Mouse (Mus musculus) urinary bladder, adult 2 months (tissue): ENCODE measurements around the gene Arcn1. TPM values are rescaled to one million over a fixed set of nuclear protein-coding genes. Genes with fewer than 3 reads are reported as not detected.

Experiments used
- DNase-seq: peaks from one replicate; pipeline ENCODE4 v3.0.0; 2022; ENCODE audit warnings: low spot score
- polyA plus RNA-seq: library from polyadenylated mRNA; depleted of rRNA; stranded (reverse); fragments of >200 nt; gene quantifications from 2 replicates; pipeline ENCODE4 v1.2.3, GENCODE M21; 2012

Gene Arcn1
- polyA plus RNA-seq, 1 experiment = 64.2 TPM

DNA sequence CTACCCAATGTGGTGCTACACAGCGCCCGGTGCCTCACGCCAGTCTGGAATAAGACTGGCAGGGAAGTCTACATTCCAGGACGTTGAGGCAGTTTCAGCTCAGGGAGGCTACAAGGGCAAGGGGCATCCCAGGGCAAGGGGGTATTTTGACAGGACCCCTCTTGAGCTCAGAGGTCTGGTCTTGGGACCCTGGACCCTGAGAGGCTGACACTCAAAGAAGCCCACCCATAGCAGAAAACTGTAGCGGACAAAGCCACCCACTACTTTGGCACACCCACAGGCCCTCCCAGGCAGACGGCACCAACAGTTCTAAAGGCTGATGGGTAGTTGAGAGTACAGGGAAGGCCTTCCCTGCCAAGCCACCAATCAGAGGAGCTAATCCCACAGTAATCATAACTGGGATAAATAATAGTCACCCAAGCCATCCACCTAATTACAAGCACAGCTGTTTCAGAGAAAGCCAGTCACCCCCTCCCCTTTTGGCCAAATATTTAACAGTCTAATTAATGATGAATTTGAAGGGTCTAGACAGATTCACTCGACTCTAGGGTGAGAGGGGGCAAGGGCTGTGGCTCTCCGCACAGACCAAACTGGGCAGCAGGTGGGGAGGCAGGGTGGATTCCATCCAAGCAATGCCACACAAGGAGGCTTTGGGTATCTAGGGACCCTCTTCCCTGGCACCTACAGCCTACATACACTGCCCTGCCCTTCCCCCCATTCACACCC lies 47.9 kb downstream of the Arcn1 start:
- DNase-seq = no peak

DNA sequence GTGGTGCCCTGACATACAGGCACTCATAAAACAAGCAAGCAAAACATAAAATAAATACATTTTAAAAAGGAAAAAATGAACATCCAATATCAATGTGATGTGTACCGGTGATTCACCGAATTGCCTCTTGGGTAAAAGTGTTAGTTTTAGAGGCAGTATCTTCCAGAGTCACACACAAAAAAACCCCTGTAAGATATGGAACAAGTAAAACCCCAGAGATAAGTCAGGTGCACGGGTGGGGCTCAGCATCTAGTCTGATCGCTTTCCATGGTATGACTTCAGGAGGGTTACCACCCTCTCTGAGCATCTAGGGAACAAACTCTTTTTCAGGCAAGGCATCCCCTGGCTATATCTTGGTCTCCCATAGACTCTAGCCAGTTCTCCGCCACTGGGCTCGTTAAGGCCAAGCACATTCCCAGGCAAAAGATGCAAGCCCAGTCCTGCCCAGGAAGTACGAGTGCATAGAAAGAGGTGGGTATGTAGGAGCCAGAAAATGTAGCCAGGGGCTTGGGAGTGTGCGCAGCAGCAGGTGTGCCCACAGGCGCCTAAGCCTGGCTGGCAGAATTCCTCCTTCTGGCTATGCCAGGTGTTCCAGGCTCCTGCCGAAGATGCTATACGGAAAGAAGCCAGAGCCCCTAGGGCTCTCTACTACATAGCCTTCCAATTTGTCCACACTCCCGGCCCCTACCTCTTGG lies 48.6 kb downstream of the Arcn1 start:
- DNase-seq = peak; percentile 28

- no peak for DNase-seq
Observed at GRCm38 (mm10) chr9:44717822-44718242, 49.8 kb downstream of the Arcn1 start.

GRCm38 (mm10) chr9:44716997-44717821 lies 50.4 kb downstream of the Arcn1 start:
- DNase-seq = no peak

GRCm38 (mm10) chr9:44715705-44716362 lies 51.8 kb downstream of the Arcn1 start:
- no peak for DNase-seq

GRCm38 (mm10) chr9:44715109-44715508 lies 52.5 kb downstream of the Arcn1 start:
- DNase-seq = no peak

GRCm38 (mm10) chr9:44713574-44713973 lies 54.1 kb downstream of the Arcn1 start:
- DNase-seq = no peak

GRCm38 (mm10) chr9:44713080-44713479 lies 54.6 kb downstream of the Arcn1 start:
- DNase-seq = peak; percentile 60

DNA sequence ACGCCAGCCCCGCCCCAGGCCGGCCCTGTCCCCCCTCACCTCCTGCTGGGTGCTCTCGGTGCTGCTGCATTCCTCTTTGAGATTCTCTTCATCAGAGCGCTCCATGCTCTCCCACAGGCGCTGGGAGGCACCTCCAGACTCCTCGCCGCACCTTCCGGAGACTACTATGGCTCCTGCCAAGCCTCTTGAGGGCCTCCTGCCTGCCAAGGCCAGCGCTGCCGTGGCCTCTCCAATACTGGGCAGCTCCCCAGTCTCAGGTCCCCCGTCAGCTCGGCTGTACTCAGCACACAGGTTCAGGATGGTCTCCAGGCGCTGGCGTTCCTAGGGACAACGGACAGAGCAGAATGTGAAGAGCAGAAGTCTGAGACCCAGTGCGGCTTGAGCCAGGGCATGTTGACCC lies 56.0 kb downstream of the Arcn1 start:
- no peak for DNase-seq

- DNase-seq = no peak
Observed at GRCm38 (mm10) chr9:44710213-44710612, 57.4 kb downstream of the Arcn1 start.

DNA sequence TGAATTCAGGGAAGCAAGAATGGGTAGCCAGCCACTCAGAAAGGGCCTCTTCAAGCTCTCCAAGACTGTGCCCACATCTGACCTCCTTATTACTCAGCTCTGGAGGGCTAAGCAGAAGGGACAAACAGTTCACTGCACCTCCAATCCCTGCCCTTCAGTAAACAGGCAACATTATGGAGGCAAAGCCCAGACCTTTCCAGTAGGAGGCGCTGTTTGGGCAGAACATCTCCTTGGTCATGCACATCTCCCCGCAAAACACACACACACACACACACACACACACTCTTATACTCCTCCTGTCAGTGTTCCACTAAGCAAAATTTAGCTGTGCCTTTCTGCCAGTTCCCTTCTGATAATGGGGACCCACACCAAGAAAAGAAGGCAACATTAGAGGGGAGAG lies 58.0 kb downstream of the Arcn1 start:
- no peak for DNase-seq

GRCm38 (mm10) chr9:44708925-44709324 lies 58.7 kb downstream of the Arcn1 start:
- DNase-seq = no peak

GRCm38 (mm10) chr9:44708429-44708765 lies 59.2 kb downstream of the Arcn1 start:
- DNase-seq = peak; percentile 69

DNA sequence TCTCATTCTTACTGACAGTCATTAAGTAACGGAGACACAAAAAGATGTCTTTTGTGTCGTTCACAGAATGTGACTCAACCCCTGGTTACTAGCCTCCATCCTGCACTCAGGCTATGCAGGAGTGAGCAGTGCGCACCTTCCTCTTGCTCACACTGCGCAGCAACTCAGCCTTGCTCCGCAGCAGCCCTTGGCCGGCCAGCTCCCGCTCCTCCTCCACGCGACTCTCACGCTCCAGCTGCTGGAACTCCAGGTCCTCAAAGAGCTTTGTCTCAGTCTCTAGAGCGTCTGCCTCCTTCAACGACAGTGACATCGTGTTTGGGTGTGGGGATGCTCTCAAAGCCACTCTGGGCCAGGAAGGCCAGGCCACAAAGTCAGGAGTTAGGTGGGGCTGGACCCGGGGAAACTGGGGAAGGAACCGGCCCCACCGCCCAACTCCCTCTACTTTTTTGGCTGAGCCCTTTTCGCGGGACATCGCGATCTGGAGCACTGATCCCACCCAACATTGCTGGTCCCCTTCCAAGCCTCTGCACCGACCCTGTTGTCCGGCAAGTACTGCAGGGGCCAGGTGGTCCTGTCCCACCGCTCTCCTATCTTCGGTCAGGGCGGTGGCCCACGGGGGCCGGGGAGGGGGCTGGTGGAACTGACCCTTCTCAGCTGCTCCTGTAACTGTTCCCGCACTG lies 59.8 kb downstream of the Arcn1 start:
- DNase-seq = no peak

- DNase-seq = no peak
Observed at GRCm38 (mm10) chr9:44699730-44700129, 67.9 kb downstream of the Arcn1 start.

GRCm38 (mm10) chr9:44699196-44699595 lies 68.4 kb downstream of the Arcn1 start:
- DNase-seq = no peak

DNA sequence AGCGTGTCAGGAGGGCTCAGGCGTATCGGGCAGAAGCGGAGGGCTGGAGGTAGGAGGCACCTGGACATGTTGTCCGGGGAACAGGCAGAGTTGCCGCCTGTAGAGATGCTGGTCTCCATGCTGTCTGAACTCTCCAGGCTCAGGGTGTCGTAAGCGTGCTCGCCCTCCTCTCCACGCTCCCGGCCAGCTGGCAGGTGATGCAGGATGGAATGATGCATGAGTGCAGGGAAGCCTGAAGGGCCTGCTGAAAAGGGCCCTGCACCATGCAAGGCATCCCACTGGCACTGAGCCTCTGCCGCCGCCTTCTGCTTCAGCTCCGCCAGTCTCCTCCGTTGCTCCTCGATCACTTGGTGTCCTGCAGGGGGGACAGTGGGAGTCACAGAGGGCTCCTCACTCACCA lies 69.8 kb downstream of the Arcn1 start:
- DNase-seq = no peak

DNA sequence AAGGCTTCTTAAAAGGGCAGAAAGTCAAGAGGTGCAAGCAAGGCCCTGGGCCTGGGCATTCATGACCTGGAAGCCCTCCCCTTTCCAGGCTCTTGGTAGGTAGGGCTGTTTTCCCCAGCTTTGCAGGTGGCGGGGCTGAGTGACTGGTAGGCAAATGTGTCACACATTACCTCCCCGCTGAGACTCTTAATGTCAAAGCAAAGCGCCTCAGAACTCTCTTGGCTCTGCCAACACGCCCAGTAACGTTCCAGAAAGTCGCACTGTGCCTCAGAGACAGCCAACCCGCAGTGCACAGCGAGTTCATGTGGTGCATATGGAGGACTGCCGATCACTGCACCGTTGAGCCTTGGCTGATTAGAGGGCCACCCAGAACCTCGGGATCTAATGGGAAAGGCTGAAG lies 74.6 kb downstream of the Arcn1 start:
- DNase-seq = no peak

DNA sequence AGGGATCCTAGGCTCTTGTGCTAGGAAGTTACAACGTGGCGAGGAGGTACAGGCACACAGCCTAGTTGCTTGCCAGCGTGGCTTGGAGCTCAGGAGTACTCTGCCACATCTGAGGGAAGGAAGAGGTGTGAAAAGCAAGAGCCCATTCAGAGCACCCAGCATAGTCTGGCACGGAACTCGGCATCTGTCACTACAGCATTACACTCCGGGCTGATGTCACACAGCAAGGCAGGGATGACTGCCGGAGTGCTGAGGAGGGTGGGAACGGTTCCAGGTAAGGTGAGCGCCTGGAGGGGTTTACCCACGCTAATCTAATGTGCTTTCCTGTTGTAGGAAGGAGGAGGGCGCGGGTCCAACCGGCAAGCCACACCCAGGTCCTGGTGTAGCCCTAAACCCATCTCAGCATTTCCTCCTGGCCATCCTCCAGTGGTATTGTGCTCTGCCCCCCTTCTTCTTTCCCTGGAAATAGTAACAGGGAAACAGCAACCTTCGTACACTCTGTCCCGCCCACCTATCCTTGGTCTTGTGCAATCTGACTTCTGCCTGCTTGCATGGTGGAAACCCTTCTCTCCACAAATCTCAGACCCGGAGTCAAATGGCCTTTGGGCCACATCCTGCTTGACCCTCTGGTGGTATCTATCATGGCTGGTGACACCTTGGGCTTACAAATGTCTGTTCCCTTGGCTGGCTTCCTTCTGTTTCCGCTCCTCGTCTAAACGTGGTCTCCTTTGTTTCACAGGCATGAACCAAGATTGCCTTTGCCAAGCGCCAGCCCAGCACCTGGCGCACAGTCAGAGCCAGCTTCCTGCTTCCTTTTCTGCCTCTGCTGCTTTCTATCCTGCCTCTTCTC lies 75.7 kb downstream of the Arcn1 start:
- no peak for DNase-seq
